Mouse (Mus musculus) ES-Bruce4 (cell line): Measurements from ENCODE around the gene Fgfr2.

Experiments
- CTCF ChIP-seq: IDR thresholded peaks from one replicate; pipeline ENCODE4 v1.8.1; 2011; ENCODE audit warnings: low read depth, low read length
- EP300 ChIP-seq: IDR thresholded peaks from 2 replicates; pipeline ENCODE4 v1.6.1; 2011; ENCODE audit warnings: low read depth, low read length; ENCODE audit not compliant: insufficient read depth
- POLR2A ChIP-seq: IDR thresholded peaks from one replicate; pipeline ENCODE4 v1.8.1; 2011; ENCODE audit warnings: low read length; ENCODE audit not compliant: insufficient read depth

GRCm38 (mm10) chr7:132509110-132509509, 614.0 kb downstream of the Fgfr2 start:
- no peak for TF ChIP-seq POLR2A
- TF ChIP-seq CTCF, result no peak
- TF ChIP-seq EP300, result no peak
